ENCODE assay signal across 19 mouse cellular contexts in the genomic region with DNA sequence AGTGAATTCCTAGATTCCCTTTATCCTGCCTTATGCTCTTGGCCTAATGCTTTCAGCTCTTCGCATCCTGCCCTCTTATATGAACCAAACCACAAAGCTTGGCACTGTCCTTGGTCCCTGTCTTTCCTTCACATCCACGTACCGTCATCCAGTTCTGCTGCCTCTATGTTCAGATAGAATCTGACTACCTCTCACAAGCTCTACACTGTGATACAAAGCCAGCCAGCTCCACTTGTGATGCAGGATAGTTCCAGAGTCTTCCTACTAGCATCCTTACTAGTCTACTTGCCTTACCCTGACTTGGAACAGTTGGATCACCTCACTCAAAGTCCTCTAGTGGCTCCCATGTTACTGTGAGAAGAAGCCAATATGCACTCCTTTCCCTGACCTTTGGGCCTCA. TPM values are rescaled to one million over a fixed set of nuclear protein-coding genes. Genes with fewer than 3 reads are reported as not detected.
A peak's percentile ranks its signal among the peaks of the same experiment; 100 is the strongest.
DNase-seq lines count a peak whose midpoint lies in the region; ATAC-seq and TF ChIP-seq lines count a peak whose summit lies in the region.
"Had no signal": no experiment of that assay in that cellular context is flagged by ENCODE, and none has a peak within 500 bp of the region (broad histone marks: within the 10 kb centered on the region; RNA-seq: fewer than 3 reads in every experiment).

No protein-coding gene starts in this region.

- no peak overlapping the region for H3K4me3 ChIP-seq in heart, embryonic 14.5 days (ENCODE audit: control insufficient read depth in 1 of 2, insufficient read depth in 1 of 2, low read depth in 1 of 2, low read length in 2 of 2)
- H3K4me3 ChIP-seq in lung, embryonic 14.5 days (ENCODE audit: low read depth, low read length) = no peak overlapping the region
- no peak overlapping the region for H3K4me3 ChIP-seq in intestine, embryonic 15.5 days (replicated peaks)
- H3K4me3 ChIP-seq in liver, embryonic 16.5 days (ENCODE audit: low read depth, low read length) = no peak overlapping the region
- H3K4me3 ChIP-seq: embryonic facial prominence, embryonic 12.5 days had no signal

- no peak overlapping the region for H3K9ac ChIP-seq in heart, embryonic 14.5 days (ENCODE audit: low read length)
- peak overlapping the region; percentile 9; the same call in 1 of the 2 replicates for H3K9ac ChIP-seq in lung, embryonic 14.5 days
- no peak overlapping the region for H3K9ac ChIP-seq in intestine, embryonic 15.5 days
- no peak overlapping the region for H3K9ac ChIP-seq in liver, embryonic 16.5 days (ENCODE audit: low read depth, low read length)
- H3K9ac ChIP-seq: embryonic facial prominence, embryonic 12.5 days; forebrain, postnatal 0 days had no signal

- H3K9me3 ChIP-seq in heart, embryonic 14.5 days (ENCODE audit: control insufficient read depth, low read length) = no peaks in the 10 kb centered on the region
- H3K9me3 ChIP-seq in lung, embryonic 14.5 days (ENCODE audit: low read depth, low read length) = no peaks in the 10 kb centered on the region
- H3K9me3 ChIP-seq in intestine, embryonic 15.5 days = no peaks in the 10 kb centered on the region
- no peaks in the 10 kb centered on the region for H3K9me3 ChIP-seq in liver, embryonic 16.5 days (replicated peaks; ENCODE audit: control insufficient read depth, low read length)
- H3K9me3 ChIP-seq: embryonic facial prominence, embryonic 12.5 days had no signal

- H3K27me3 ChIP-seq in heart, embryonic 14.5 days (ENCODE audit: control insufficient read depth, insufficient read depth, low read length) = no peaks in the 10 kb centered on the region
- H3K27me3 ChIP-seq in lung, embryonic 14.5 days (ENCODE audit: insufficient read depth, low read length) = no peaks in the 10 kb centered on the region
- no peaks in the 10 kb centered on the region for H3K27me3 ChIP-seq in intestine, embryonic 15.5 days (replicated peaks)
- no peaks in the 10 kb centered on the region for H3K27me3 ChIP-seq in liver, embryonic 16.5 days (ENCODE audit: control insufficient read depth, insufficient read depth, low read depth, low read length)
- H3K27me3 ChIP-seq: CH12.LX; embryonic facial prominence, embryonic 12.5 days had no signal

- ATAC-seq in heart, embryonic 14.5 days (ENCODE audit: insufficient number of reproducible peaks, insufficient read depth, low FRiP score, low read depth) = no peak
- ATAC-seq in lung, embryonic 14.5 days (ENCODE audit: insufficient read depth) = no peak
- no peak for ATAC-seq in intestine, embryonic 15.5 days
- ATAC-seq in liver, embryonic 16.5 days (ENCODE audit: low read depth) = no peak
- ATAC-seq: forebrain, postnatal 0 days had no signal

- peaks cover 31% of the 10 kb centered on the region for H3K36me3 ChIP-seq in heart, embryonic 14.5 days (ENCODE audit: control insufficient read depth, insufficient read depth, low read length)
- peaks cover 14% of the 10 kb centered on the region for H3K36me3 ChIP-seq in lung, embryonic 14.5 days (ENCODE audit: insufficient read depth)
- peaks cover 1% of the 10 kb centered on the region; the same call in 1 of the 2 replicates for H3K36me3 ChIP-seq in intestine, embryonic 15.5 days
- no peaks in the 10 kb centered on the region for H3K36me3 ChIP-seq in liver, embryonic 16.5 days (ENCODE audit: control insufficient read depth, insufficient read depth)

- WGBS in heart, embryonic 14.5 days = 79% methylated on average over 3 of the region's 3 CpGs
- 91% methylated on average over 3 of the region's 3 CpGs for WGBS in lung, embryonic 14.5 days
- WGBS in intestine, embryonic 15.5 days = 93% methylated on average over 3 of the region's 3 CpGs
- 81% methylated on average over 3 of the region's 3 CpGs for WGBS in liver, embryonic 16.5 days (ENCODE audit: insufficient replicate concordance)

- no peak overlapping the region for H3K27ac ChIP-seq in heart, embryonic 14.5 days (replicated peaks in 1 of 2; ENCODE audit: control insufficient read depth in 1 of 2, insufficient read depth in 1 of 2, low read depth in 2 of 2, low read length in 2 of 2)
- no peak overlapping the region for H3K27ac ChIP-seq in lung, embryonic 14.5 days (ENCODE audit: low read depth)
- peak overlapping the region; percentile 79 for H3K27ac ChIP-seq in intestine, embryonic 15.5 days
- H3K27ac ChIP-seq in liver, embryonic 16.5 days (ENCODE audit: low read length) = 0 out of 2 replicates have a peak overlapping the region, but pooled peaks have one; percentile 8
- H3K27ac ChIP-seq: embryonic facial prominence, embryonic 12.5 days; macrophage had no signal

- TF ChIP-seq CTCF in lung, embryonic 14.5 days (IDR thresholded peaks at IDR 0.05; ENCODE audit: low read depth) = no peak

- DNase-seq in heart, adult 8-10 months (ENCODE audit: low spot score) = no peak
- DNase-seq in lung, embryonic 14.5 days = no peak
- DNase-seq in lung, postnatal 4 days = no peak
- DNase-seq in right cerebral cortex, postnatal 10 days (ENCODE audit: low spot score in 2 of 2) = no peak

- peaks cover 9 to 26% of the 10 kb centered on the region in 2 experiments for H3K4me1 ChIP-seq in heart, embryonic 14.5 days (ENCODE audit: control insufficient read depth in 2 of 2, insufficient read depth in 2 of 2, low read length in 2 of 2)
- H3K4me1 ChIP-seq in lung, embryonic 14.5 days (ENCODE audit: insufficient read depth) = peaks cover 16% of the 10 kb centered on the region
- peaks cover 15% of the 10 kb centered on the region for H3K4me1 ChIP-seq in intestine, embryonic 15.5 days (replicated peaks)
- H3K4me1 ChIP-seq in liver, embryonic 16.5 days (ENCODE audit: control insufficient read depth, low read depth, low read length) = peaks cover 42% of the 10 kb centered on the region

- peak overlapping the region; percentile 61; the same call in 1 of the 2 replicates for H3K4me2 ChIP-seq in heart, embryonic 14.5 days (ENCODE audit: low read length)
- H3K4me2 ChIP-seq in lung, embryonic 14.5 days = no peak overlapping the region
- H3K4me2 ChIP-seq in intestine, embryonic 15.5 days (replicated peaks) = peak overlapping the region; percentile 7; the same call in 1 of the 2 replicates
- no peak overlapping the region for H3K4me2 ChIP-seq in liver, embryonic 16.5 days (ENCODE audit: low read depth, low read length)
- H3K4me2 ChIP-seq: embryonic facial prominence, embryonic 12.5 days had no signal

RNA-seq across cellular contexts. Expression of a gene that starts 2.4 kb away (rescaled TPM):
- 46.1 and 59.2 TPM in 2 replicates for polyA plus RNA-seq in heart, embryonic 14.5 days (2014; fragmentation: Nextera tagmentation; extraction: Ambion mirVana)
- total RNA-seq in heart, adult 8-10 months (2022) = 100 to 1,000 TPM; 255 to 327 (median 301) TPM
- 29.8 and 30.9 TPM in 2 replicates for polyA plus RNA-seq in lung, embryonic 14.5 days (2014; fragmentation: Nextera tagmentation; extraction: Ambion mirVana)
- 22.0 and 23.0 TPM in 2 replicates for polyA plus RNA-seq in intestine, embryonic 15.5 days (2015; fragmentation: Nextera tagmentation; extraction: Ambion mirVana)
- 2.9 and 3.5 TPM in 2 replicates for polyA plus RNA-seq in liver, embryonic 16.5 days (2015; fragmentation: Nextera tagmentation; extraction: Ambion mirVana)

RNA-seq across cellular contexts. Expression of a gene that starts 8.4 kb away (rescaled TPM):
- polyA plus RNA-seq in heart, embryonic 14.5 days (2014; fragmentation: Nextera tagmentation; extraction: Ambion mirVana) = 61.9 and 62.9 TPM in 2 replicates
- total RNA-seq in heart, adult 8-10 months (2022) = 10 to 100 TPM; 25.6 to 34.4 (median 31.3) TPM
- polyA plus RNA-seq in lung, embryonic 14.5 days (2014; fragmentation: Nextera tagmentation; extraction: Ambion mirVana) = 93.2 and 95.8 TPM in 2 replicates
- 85.9 and 103 TPM in 2 replicates for polyA plus RNA-seq in intestine, embryonic 15.5 days (2015; fragmentation: Nextera tagmentation; extraction: Ambion mirVana)
- 34.8 and 40.6 TPM in 2 replicates for polyA plus RNA-seq in liver, embryonic 16.5 days (2015; fragmentation: Nextera tagmentation; extraction: Ambion mirVana)

RNA-seq across cellular contexts. Expression of a gene that starts 48.5 kb away (rescaled TPM):
- polyA plus RNA-seq in heart, embryonic 14.5 days (2014; fragmentation: Nextera tagmentation; extraction: Ambion mirVana) = 0.36 and 1.1 TPM in 2 replicates
- under 1 TPM in 1 of 4 experiments, not detected in 3; 0.40 TPM for total RNA-seq in heart, adult 8-10 months (2022)
- polyA plus RNA-seq in lung, embryonic 14.5 days (2014; fragmentation: Nextera tagmentation; extraction: Ambion mirVana) = 0.41 and 0.68 TPM in 2 replicates
- polyA plus RNA-seq in intestine, embryonic 15.5 days (2015; fragmentation: Nextera tagmentation; extraction: Ambion mirVana) = 44.6 and 53.2 TPM in 2 replicates
- polyA plus RNA-seq in liver, embryonic 16.5 days (2015; fragmentation: Nextera tagmentation; extraction: Ambion mirVana) = 0.16 and 0.96 TPM in 2 replicates
- total RNA-seq: adrenal gland, adult 18-20 months; forebrain, postnatal 0 days; gastrocnemius, postnatal 14 days; heart, postnatal 14 days; layer of hippocampus, adult 8-10 months; left cerebral cortex, postnatal 4 days had no signal
- polyA plus RNA-seq: embryonic facial prominence, embryonic 12.5 days; forebrain, postnatal 0 days; macrophage; myocyte; spleen, adult 2 months; thymus, adult 2 months had no signal

Comparison
In these comparisons a context has a peak if more than half of its experiments do, and no peak if none do; other contexts are left out.
1. H3K27ac ChIP-seq: peak in intestine, embryonic 15.5 days (single experiment) and liver, embryonic 16.5 days (single experiment); none in heart, embryonic 14.5 days (0 of 2) and lung, embryonic 14.5 days (single experiment).
2. H3K4me2 ChIP-seq: peak in heart, embryonic 14.5 days (single experiment) and intestine, embryonic 15.5 days (single experiment); none in lung, embryonic 14.5 days (single experiment) and liver, embryonic 16.5 days (single experiment).
3. RNA of a gene that starts 48.5 kb away (polyA plus RNA-seq): 44.6 to 53.2 TPM in intestine, embryonic 15.5 days; 0.16 to 0.96 TPM in liver, embryonic 16.5 days, 0.41 to 0.68 TPM in lung, embryonic 14.5 days and 0.36 to 1.1 TPM in heart, embryonic 14.5 days; every median in the first group is over 10 times any median in the second.